Mouse (Mus musculus): Measurements from ENCODE around the gene Exo5. TPM values are rescaled to one million over a fixed set of nuclear protein-coding genes. Genes with fewer than 3 reads are reported as not detected.
A peak's percentile ranks its signal among the peaks of the same experiment; 100 is the strongest.

Gene Exo5
- total and polyA plus RNA-seq, 2 experiments from 2014 or later = 8.6 to 13.4 TPM

GRCm38 (mm10) chr4:120912866-120913265, 12.0 kb downstream of the Exo5 start:
- DNase-seq (ENCODE audit: low spot score) (no peak), ATAC-seq (no peak)
- Histone ChIP-seq H3K27ac (no peak overlapping the region), H3K4me3 (ENCODE audit: low read length) (no peak overlapping the region), H3K36me3 (ENCODE audit: insufficient read depth, low read length) (no peaks in the 10 kb centered on the region), H3K9me3 (ENCODE audit: low read length) (no peaks in the 10 kb centered on the region), H3K9ac (replicated peaks; ENCODE audit: low read length) (no peak overlapping the region), H3K4me2 (ENCODE audit: low read depth, low read length) (no peak overlapping the region), H3K27me3 (ENCODE audit: insufficient read depth, low read length) (no peaks in the 10 kb centered on the region), H3K4me1 (ENCODE audit: insufficient read depth, low read length) (no peaks in the 10 kb centered on the region)
- WGBS = 56% methylated on average over 4 of the region's 4 CpGs
- TF ChIP-seq CTCF (IDR thresholded peaks at IDR 0.05; ENCODE audit: low read depth) = no peak

- Histone ChIP-seq H3K27me3 (ENCODE audit: insufficient read depth, low read length) (no peaks in the 10 kb centered on the region), H3K4me1 (ENCODE audit: insufficient read depth, low read length) (no peaks in the 10 kb centered on the region), H3K9me3 (ENCODE audit: low read length) (no peaks in the 10 kb centered on the region), H3K36me3 (ENCODE audit: insufficient read depth, low read length) (no peaks in the 10 kb centered on the region), H3K4me3 (ENCODE audit: low read length) (no peak overlapping the region), H3K4me2 (ENCODE audit: low read depth, low read length) (no peak overlapping the region), H3K27ac (no peak overlapping the region), H3K9ac (replicated peaks; ENCODE audit: low read length) (no peak overlapping the region)
- no peak for ATAC-seq
- 79% methylated on average over 6 of the region's 6 CpGs for WGBS
- no peak for DNase-seq (ENCODE audit: low spot score)
- no peak for TF ChIP-seq CTCF (IDR thresholded peaks at IDR 0.05; ENCODE audit: low read depth)
Observed at GRCm38 (mm10) chr4:120911086-120911485, 13.7 kb downstream of the Exo5 start.

GRCm38 (mm10) chr4:120909558-120910150, 15.2 kb downstream of the Exo5 start:
- Histone ChIP-seq H3K9me3 (ENCODE audit: low read length) (no peaks in the 10 kb centered on the region), H3K36me3 (ENCODE audit: insufficient read depth, low read length) (no peaks in the 10 kb centered on the region), H3K9ac (replicated peaks; ENCODE audit: low read length) (no peak overlapping the region), H3K4me3 (ENCODE audit: low read length) (no peak overlapping the region), H3K27ac (no peak overlapping the region), H3K27me3 (ENCODE audit: insufficient read depth, low read length) (no peaks in the 10 kb centered on the region), H3K4me1 (ENCODE audit: insufficient read depth, low read length) (no peaks in the 10 kb centered on the region), H3K4me2 (ENCODE audit: low read depth, low read length) (0 out of 2 replicates have a peak overlapping the region, but pooled peaks have one; percentile 17)
- 32% methylated on average over 15 of the region's 15 CpGs for WGBS
- DNase-seq (ENCODE audit: low spot score) = peak; percentile 92
- TF ChIP-seq CTCF (IDR thresholded peaks at IDR 0.05; ENCODE audit: low read depth) = peak; percentile 97
- peak; percentile 63 for ATAC-seq

- Histone ChIP-seq H3K27ac (no peak overlapping the region), H3K4me2 (ENCODE audit: low read depth, low read length) (no peak overlapping the region), H3K4me1 (ENCODE audit: insufficient read depth, low read length) (no peaks in the 10 kb centered on the region), H3K4me3 (ENCODE audit: low read length) (no peak overlapping the region), H3K9ac (replicated peaks; ENCODE audit: low read length) (no peak overlapping the region), H3K36me3 (ENCODE audit: insufficient read depth, low read length) (no peaks in the 10 kb centered on the region), H3K9me3 (ENCODE audit: low read length) (no peaks in the 10 kb centered on the region), H3K27me3 (ENCODE audit: insufficient read depth, low read length) (no peaks in the 10 kb centered on the region)
- no peak for TF ChIP-seq CTCF (IDR thresholded peaks at IDR 0.05; ENCODE audit: low read depth)
- ATAC-seq (no peak), DNase-seq (ENCODE audit: low spot score) (no peak)
- 83% methylated on average over 5 of the region's 5 CpGs for WGBS
Observed at GRCm38 (mm10) chr4:120905644-120906043, 19.2 kb downstream of the Exo5 start.

GRCm38 (mm10) chr4:120904533-120904932, 20.3 kb downstream of the Exo5 start:
- no peak for TF ChIP-seq CTCF (IDR thresholded peaks at IDR 0.05; ENCODE audit: low read depth)
- Histone ChIP-seq H3K4me2 (ENCODE audit: low read depth, low read length) (no peak overlapping the region), H3K9me3 (ENCODE audit: low read length) (no peaks in the 10 kb centered on the region), H3K4me1 (ENCODE audit: insufficient read depth, low read length) (no peaks in the 10 kb centered on the region), H3K27ac (no peak overlapping the region), H3K27me3 (ENCODE audit: insufficient read depth, low read length) (no peaks in the 10 kb centered on the region), H3K9ac (replicated peaks; ENCODE audit: low read length) (no peak overlapping the region), H3K4me3 (ENCODE audit: low read length) (no peak overlapping the region), H3K36me3 (ENCODE audit: insufficient read depth, low read length) (no peaks in the 10 kb centered on the region)
- ATAC-seq = no peak
- WGBS = 62% methylated on average over 4 of the region's 4 CpGs
- DNase-seq (ENCODE audit: low spot score) = no peak

- Histone ChIP-seq H3K9ac (replicated peaks; ENCODE audit: low read length) (no peak overlapping the region), H3K4me2 (ENCODE audit: low read depth, low read length) (no peak overlapping the region), H3K4me3 (ENCODE audit: low read length) (no peak overlapping the region), H3K9me3 (ENCODE audit: low read length) (no peaks in the 10 kb centered on the region), H3K36me3 (ENCODE audit: insufficient read depth, low read length) (no peaks in the 10 kb centered on the region), H3K27me3 (ENCODE audit: insufficient read depth, low read length) (no peaks in the 10 kb centered on the region), H3K27ac (no peak overlapping the region), H3K4me1 (ENCODE audit: insufficient read depth, low read length) (peaks cover 15% of the 10 kb centered on the region; the same call in 1 of the 2 replicates)
- WGBS = 78% methylated on average over 7 of the region's 7 CpGs
- ATAC-seq = no peak
- DNase-seq (ENCODE audit: low spot score) = no peak
- no peak for TF ChIP-seq CTCF (IDR thresholded peaks at IDR 0.05; ENCODE audit: low read depth)
Observed at GRCm38 (mm10) chr4:120895810-120896584, 28.8 kb downstream of the Exo5 start.

GRCm38 (mm10) chr4:120895226-120895625, 29.6 kb downstream of the Exo5 start:
- 62% methylated on average over 7 of the region's 7 CpGs for WGBS
- no peak for TF ChIP-seq CTCF (IDR thresholded peaks at IDR 0.05; ENCODE audit: low read depth)
- Histone ChIP-seq H3K27me3 (ENCODE audit: insufficient read depth, low read length) (no peaks in the 10 kb centered on the region), H3K27ac (no peak overlapping the region), H3K4me3 (ENCODE audit: low read length) (no peak overlapping the region), H3K4me1 (ENCODE audit: insufficient read depth, low read length) (peaks cover 15% of the 10 kb centered on the region; the same call in 1 of the 2 replicates), H3K9ac (replicated peaks; ENCODE audit: low read length) (no peak overlapping the region), H3K36me3 (ENCODE audit: insufficient read depth, low read length) (no peaks in the 10 kb centered on the region), H3K9me3 (ENCODE audit: low read length) (no peaks in the 10 kb centered on the region), H3K4me2 (ENCODE audit: low read depth, low read length) (no peak overlapping the region)
- ATAC-seq (no peak), DNase-seq (ENCODE audit: low spot score) (no peak)

Measured in hindbrain, postnatal 0 days (tissue).